Mouse (Mus musculus) heart, adult 2 months (tissue): ENCODE results near the gene Ryr3.

Experiments used
- CTCF ChIP-seq: fragments of 200-600 bp; IDR thresholded peaks from 2 replicates; pipeline ENCODE4 v1.8.1; 2022; ENCODE audit warnings: antibody characterized with exemption, mild to moderate bottlenecking, moderate library complexity
- POLR2A ChIP-seq: fragments of 200-500 bp; IDR thresholded peaks from 2 replicates; pipeline ENCODE4 v1.6.1; 2011; ENCODE audit warnings: mild to moderate bottlenecking, low read depth, low read length, control low read depth; ENCODE audit not compliant: insufficient read depth

DNA sequence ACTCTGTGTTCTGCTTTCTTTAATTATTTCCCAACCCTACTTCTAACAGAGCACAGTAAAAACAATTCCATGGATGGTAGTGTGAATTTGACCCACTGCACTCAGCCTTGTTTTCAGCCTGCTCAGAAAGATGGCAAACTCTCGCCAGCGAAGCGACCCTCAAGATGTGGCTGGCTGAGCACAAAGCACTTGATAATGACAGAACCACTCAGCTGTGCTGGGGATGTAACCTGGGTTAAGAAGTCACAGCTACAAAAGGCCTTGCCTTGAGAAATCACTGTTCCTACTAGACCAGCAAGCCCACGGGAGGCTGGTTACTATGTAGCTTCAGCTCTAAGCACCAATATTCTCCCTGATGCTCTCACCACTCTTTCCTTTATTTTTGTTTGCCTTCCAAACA, 140.5 kb downstream of the Ryr3 start:
- no peak for TF ChIP-seq CTCF
- no peak for TF ChIP-seq POLR2A
